Mouse (Mus musculus): ENCODE measurements around the gene Itpkb. TPM values are rescaled to one million over a fixed set of nuclear protein-coding genes. Genes with fewer than 3 reads are reported as not detected.

Gene Itpkb
- polyA plus RNA-seq, 1 experiment from 2014 or later, result 2.4 TPM

GRCm38 (mm10) chr1:180468004-180468403 is 137.7 kb downstream of the Itpkb start:
- Histone ChIP-seq H3K9me3 (no peaks in the 10 kb centered on the region), H3K4me1 (no peaks in the 10 kb centered on the region), H3K4me2 (replicated peaks) (no peak overlapping the region), H3K9ac (replicated peaks) (no peak overlapping the region), H3K36me3 (no peaks in the 10 kb centered on the region), H3K27me3 (no peaks in the 10 kb centered on the region), H3K4me3 (no peak overlapping the region), H3K27ac (replicated peaks) (no peak overlapping the region)
- WGBS, result 94% methylated on average over 4 of the region's 4 CpGs
- ATAC-seq (replicated peaks), result no peak

GRCm38 (mm10) chr1:180473566-180473965 is 143.3 kb downstream of the Itpkb start:
- no peaks in the 10 kb centered on the region for H3K27me3 ChIP-seq
- no peak overlapping the region for H3K4me2 ChIP-seq (replicated peaks)
- no peaks in the 10 kb centered on the region for H3K36me3 ChIP-seq
- no peak for ATAC-seq (replicated peaks)
- no peak overlapping the region for H3K9ac ChIP-seq (replicated peaks)
- H3K4me1 ChIP-seq, result no peaks in the 10 kb centered on the region
- no peak overlapping the region for H3K27ac ChIP-seq (replicated peaks)
- no peaks in the 10 kb centered on the region for H3K9me3 ChIP-seq
- H3K4me3 ChIP-seq, result no peak overlapping the region

Other genes starting within 250 kb of the Itpkb start
- 4.5 and 4.6 TPM in 2 replicates for gene Coq8a, start 130.9 kb upstream of the Itpkb start, polyA plus RNA-seq (2015; fragmentation: Nextera tagmentation; extraction: Ambion mirVana)
- 9.9 and 13.8 TPM in 2 replicates for gene Psen2, start 67.0 kb upstream of the Itpkb start, polyA plus RNA-seq (2015; fragmentation: Nextera tagmentation; extraction: Ambion mirVana)
- gene Stum, start 153.0 kb downstream of the Itpkb start, polyA plus RNA-seq (2015; fragmentation: Nextera tagmentation; extraction: Ambion mirVana), result 4.1 and 4.2 TPM in 2 replicates
- gene Parp1, start 238.4 kb downstream of the Itpkb start, polyA plus RNA-seq (2015; fragmentation: Nextera tagmentation; extraction: Ambion mirVana), result 144 and 147 TPM in 2 replicates